ENCODE assay signal across 11 mouse cellular contexts in the genomic region with DNA sequence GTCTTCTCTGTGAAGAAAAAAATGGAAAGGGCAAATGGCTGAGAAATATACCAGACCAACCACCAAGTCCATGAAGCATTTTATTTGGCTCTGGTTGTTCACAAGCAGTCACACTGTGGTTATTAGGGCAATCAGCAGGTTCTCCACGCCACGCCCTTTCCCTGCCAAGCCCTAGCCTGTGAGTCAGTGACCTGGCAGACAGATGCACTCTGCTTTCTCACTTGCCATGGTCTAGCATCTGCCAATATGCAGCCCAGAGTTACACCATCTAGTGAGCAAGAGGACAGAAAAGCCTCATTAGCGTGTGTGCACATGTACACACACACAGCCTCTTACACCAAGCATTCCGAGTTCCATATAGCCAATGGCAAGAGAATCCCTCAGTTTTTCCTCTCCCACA. TPM values are rescaled to one million over a fixed set of nuclear protein-coding genes. Genes with fewer than 3 reads are reported as not detected.
DNase-seq lines count a peak whose midpoint lies in the region; ATAC-seq and TF ChIP-seq lines count a peak whose summit lies in the region.
"Had no signal": no experiment of that assay in that cellular context is flagged by ENCODE, and none has a peak within 500 bp of the region (broad histone marks: within the 10 kb centered on the region; RNA-seq: fewer than 3 reads in every experiment).

No protein-coding gene starts in this region.

- H3K27ac ChIP-seq in CH12.LX (ENCODE audit: insufficient read depth, low read depth), result 0 out of 2 replicates have a peak overlapping the region, but pooled peaks have one; percentile 12

- no peak for TF ChIP-seq RAD21 in CH12.LX (IDR thresholded peaks at IDR 0.05; ENCODE audit: low read depth, low read length)

- no peak overlapping the region for H3K4me2 ChIP-seq in CH12.LX (ENCODE audit: insufficient read depth, low read depth, poor library complexity, severe bottlenecking)

- no peak for TF ChIP-seq CTCF in CH12.LX (conservative IDR thresholded peaks at IDR 0.05 in 1 of 2, IDR thresholded peaks at IDR 0.05 in 1 of 2; ENCODE audit: low read depth in 2 of 2, low read length in 2 of 2)

- dilution Hi-C loops in CH12.LX (cut with MboI; ENCODE audit: extremely low pct_ligation_motif_present, extremely low pct_unique_long_range_greater_than_20kb, low sequenced_read_pairs), result no loop called here

- H3K4me3 ChIP-seq in CH12.LX (replicated peaks in 1 of 3; ENCODE audit: low read depth in 2 of 3, low read length in 2 of 3, poor library complexity in 1 of 3), result no peak overlapping the region

- peak; percentile 17 to 50 for DNase-seq in kidney, adult 8-10 months
- no peak for DNase-seq in kidney, postnatal 4 days
- no peak for DNase-seq in CH12.LX (ENCODE audit: extremely low read depth)
- DNase-seq in adrenal gland, adult 2 months, result peak; percentile 87
- peak; percentile 60 to 62 for DNase-seq in gastrocnemius, adult 8-10 months (ENCODE audit: low spot score in 2 of 2)
- DNase-seq in frontal cortex, postnatal 14 days (ENCODE audit: low spot score in 2 of 2), result no peak
- DNase-seq: embryo, embryonic 11 days; lung, postnatal 14 days had no signal

- H3K9ac ChIP-seq in CH12.LX (ENCODE audit: insufficient read depth, low read depth), result no peak overlapping the region

- H3K4me1 ChIP-seq in CH12.LX (ENCODE audit: control insufficient read depth in 1 of 2, insufficient read depth in 2 of 2), result peaks cover 6 to 42% of the 10 kb centered on the region in 2 experiments

- H3K27me3 ChIP-seq in CH12.LX (replicated peaks), result no peaks in the 10 kb centered on the region

- ATAC-seq in frontal cortex, adult (ENCODE audit: low TSS enrichment), result no peak
- no peak for ATAC-seq in monocyte, adult 5-6 weeks (replicated peaks; ENCODE audit: insufficient number of reproducible peaks, low FRiP score, low TSS enrichment, poor library complexity, severe bottlenecking)

- no peak for TF ChIP-seq POLR2A in CH12.LX (IDR thresholded peaks at IDR 0.05; ENCODE audit: low read depth, low read length)

- no peaks in the 10 kb centered on the region for H3K9me3 ChIP-seq in CH12.LX (replicated peaks; ENCODE audit: low read length)

- H3K36me3 ChIP-seq in CH12.LX (replicated peaks in 1 of 2; ENCODE audit: control insufficient read depth in 1 of 2, insufficient read depth in 1 of 2, low read length in 1 of 2), result peaks cover 59 to 93% of the 10 kb centered on the region in 2 experiments

- H3K79me2 ChIP-seq in CH12.LX (replicated peaks; ENCODE audit: control insufficient read depth, extremely low read depth, insufficient read depth, poor library complexity, severe bottlenecking), result peaks cover 43% of the 10 kb centered on the region

- in situ Hi-C loops in CH12.LX (cut with MboI; ENCODE audit: low pct_ligation_motif_present, low pct_unique_long_range_greater_than_20kb, low sequenced_read_pairs), result loop anchor here (10.0 kb wide), 2 partner anchors 149 to 199 kb away; a partner anchor contains a TSS

- no peak for TF ChIP-seq EP300 in CH12.LX (IDR thresholded peaks at IDR 0.05; ENCODE audit: low read length)

TF ChIP-seq in CH12.LX, 34 proteins besides CTCF, POLR2A, EP300 and RAD21:
- no peak for TF ChIP-seq TBP (conservative IDR thresholded peaks at IDR 0.05; ENCODE audit: low read depth, low read length)
- no peak for TF ChIP-seq NRF1 (IDR thresholded peaks at IDR 0.05; ENCODE audit: low read depth, low read length)
- no peak for TF ChIP-seq NELFE (IDR thresholded peaks at IDR 0.05; ENCODE audit: low read depth, low read length)
- TF ChIP-seq GABPA (IDR thresholded peaks at IDR 0.05; ENCODE audit: insufficient replicate concordance, low read depth, low read length), result no peak
- no peak for TF ChIP-seq ZKSCAN1 (IDR thresholded peaks at IDR 0.05; ENCODE audit: borderline replicate concordance, low read depth, low read length)
- no peak for TF ChIP-seq MAZ (IDR thresholded peaks at IDR 0.05; ENCODE audit: low read depth, low read length)
- TF ChIP-seq JUN (IDR thresholded peaks at IDR 0.05; ENCODE audit: insufficient read depth, low read depth, low read length), result no peak

RNA-seq across cellular contexts. Expression of a gene that starts 57.6 kb away (rescaled TPM):
- not detected in 2 replicates for total RNA-seq in CH12.LX (2012; rRNA removed)
- total RNA-seq in CH12.LX (2014; rRNA removed), result not detected in 2 replicates
- polyA plus RNA-seq in CH12.LX (2012; ENCODE audit: insufficient read length, low read depth), result not detected in 2 replicates
- total RNA-seq in adrenal gland, adult 2 months (2021), result under 1 TPM; 0.79 to 0.95 TPM
- 0.72 and 0.79 TPM in 2 replicates for polyA plus RNA-seq in adrenal gland, adult 2 months (2012; rRNA removed)
- 10 to 100 TPM; 17.7 to 29.9 (median 21.9) TPM for total RNA-seq in gastrocnemius, adult 8-10 months (2022)
- total RNA-seq in monocyte, adult 5-6 weeks (2017), result not detected in 3 replicates
- total RNA-seq: granulocyte monocyte progenitor cell, adult 5-6 weeks had no signal

Comparison
In these comparisons a context has a peak if more than half of its experiments do, and no peak if none do; other contexts are left out.
1. DNase-seq: peak in kidney, adult 8-10 months (2 of 2), adrenal gland, adult 2 months (single experiment) and gastrocnemius, adult 8-10 months (2 of 2); none in kidney, postnatal 4 days (0 of 2), CH12.LX (single experiment) and frontal cortex, postnatal 14 days (0 of 2).
2. RNA of a gene that starts 57.6 kb away (total RNA-seq): 17.7 to 29.9 TPM in gastrocnemius, adult 8-10 months; 0.79 to 0.95 TPM in adrenal gland, adult 2 months, not detected in CH12.LX and not detected in monocyte, adult 5-6 weeks; every median in the first group is over 4 times any median in the second.